In the genomic region with DNA sequence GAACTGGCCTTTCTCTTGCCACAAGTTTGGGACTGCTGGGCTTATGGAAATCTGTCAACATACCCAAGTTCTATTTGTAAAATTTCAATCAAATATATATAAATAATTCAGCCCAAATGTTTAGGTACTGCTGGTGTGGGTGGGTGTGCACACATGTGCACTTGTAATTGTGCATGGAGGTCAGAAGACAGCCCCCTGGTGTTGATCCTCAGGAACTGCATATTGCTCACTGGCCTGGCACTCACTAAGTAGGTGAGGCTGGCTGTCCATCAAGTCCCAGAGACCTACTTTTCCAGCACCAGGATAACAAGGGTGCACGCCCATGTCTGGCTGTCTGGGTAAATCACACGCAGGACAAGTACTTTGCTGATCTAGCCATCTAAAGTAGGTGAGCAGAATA, we compare ENCODE assay signal across 8 mouse cellular contexts.
DNase-seq lines count a peak whose midpoint lies in the region; ATAC-seq and TF ChIP-seq lines count a peak whose summit lies in the region.

No protein-coding gene starts in this region.

- WGBS in liver, adult 2 months = 47% methylated on average over 2 of the region's 2 CpGs
- WGBS in liver, embryonic 11.5 days = 43% methylated on average over 2 of the region's 2 CpGs

- TF ChIP-seq POLR2A in liver, adult 2 months (IDR thresholded peaks at IDR 0.05; ENCODE audit: extremely low read depth, insufficient read depth, low read length) = no peak

- no peaks in the 10 kb centered on the region for H3K4me1 ChIP-seq in liver, adult 2 months (ENCODE audit: control insufficient read depth, insufficient read depth, low read length)
- H3K4me1 ChIP-seq in liver, embryonic 11.5 days (replicated peaks; ENCODE audit: control insufficient read depth, insufficient read depth, low read length) = no peaks in the 10 kb centered on the region; the same call in 1 of the 2 replicates

- H3K9ac ChIP-seq in liver, adult 2 months (ENCODE audit: low read depth, low read length) = no peak overlapping the region
- H3K9ac ChIP-seq in liver, embryonic 11.5 days (ENCODE audit: low read depth, low read length) = no peak overlapping the region

- no peak overlapping the region for H3K4me3 ChIP-seq in liver, adult 2 months (ENCODE audit: insufficient read depth, low read depth, low read length)
- H3K4me3 ChIP-seq in liver, embryonic 11.5 days (ENCODE audit: low read depth, low read length) = no peak overlapping the region

- H3K27ac ChIP-seq in liver, adult 2 months (replicated peaks; ENCODE audit: insufficient read depth, low read depth, low read length) = no peak overlapping the region
- no peak overlapping the region for H3K27ac ChIP-seq in liver, embryonic 11.5 days (ENCODE audit: low read depth, low read length)

- peak; percentile 77 for TF ChIP-seq CTCF in liver, adult 2 months (IDR thresholded peaks at IDR 0.05; ENCODE audit: low read depth, low read length)

- peak; percentile 70 for DNase-seq in liver, adult 2 months (ENCODE audit: extremely low read depth, low read depth, low spot score)
- DNase-seq in liver, embryonic 11.5 days (ENCODE audit: low spot score) = no peak
- DNase-seq in NIH3T3 (ENCODE audit: low read depth) = peak; percentile 56
- DNase-seq in embryo, embryonic 11 days = peak; percentile 46
- no peak for DNase-seq in right cerebral cortex, adult 18-20 months
- no peak for DNase-seq in right cerebral cortex, adult 2 months (ENCODE audit: low spot score in 2 of 2)
- DNase-seq in adrenal gland, postnatal 14 days = no peak

- H3K79me2 ChIP-seq in liver, adult 2 months (ENCODE audit: control insufficient read depth, insufficient read depth, low read length) = peaks cover 9% of the 10 kb centered on the region; the same call in 1 of the 2 replicates

- no peaks in the 10 kb centered on the region for H3K27me3 ChIP-seq in liver, adult 2 months (ENCODE audit: control insufficient read depth, insufficient read depth, low read length)
- no peaks in the 10 kb centered on the region for H3K27me3 ChIP-seq in liver, embryonic 11.5 days (replicated peaks; ENCODE audit: control insufficient read depth, insufficient read depth, low read length)

- H3K9me3 ChIP-seq in liver, embryonic 11.5 days (ENCODE audit: control insufficient read depth, low read length) = no peaks in the 10 kb centered on the region

- no peaks in the 10 kb centered on the region; the same call in 1 of the 2 replicates for H3K36me3 ChIP-seq in liver, adult 2 months (ENCODE audit: control insufficient read depth, insufficient read depth, low read length)
- no peaks in the 10 kb centered on the region for H3K36me3 ChIP-seq in liver, embryonic 11.5 days (ENCODE audit: control insufficient read depth, insufficient read depth, low read length)

- ATAC-seq in liver, embryonic 11.5 days (replicated peaks; ENCODE audit: low FRiP score) = no peak
- ATAC-seq in neutrophil, adult 5-6 weeks (ENCODE audit: extremely low read depth, insufficient number of reproducible peaks, low FRiP score, poor library complexity, severe bottlenecking) = peak; percentile 60; the same call in 1 of the 2 replicates

- H3K4me2 ChIP-seq in liver, embryonic 11.5 days = no peak overlapping the region

Comparison
In these comparisons a context has a peak if more than half of its experiments do, and no peak if none do; other contexts are left out.
1. DNase-seq: peak in liver, adult 2 months (single experiment), NIH3T3 (single experiment) and embryo, embryonic 11 days (single experiment); none in liver, embryonic 11.5 days (single experiment), right cerebral cortex, adult 18-20 months (single experiment), right cerebral cortex, adult 2 months (0 of 2) and adrenal gland, postnatal 14 days (single experiment).